Mouse (Mus musculus) heart, embryonic 16.5 days (tissue): ENCODE results near the gene Lrrn2. TPM values are rescaled to one million over a fixed set of nuclear protein-coding genes. Genes with fewer than 3 reads are reported as not detected.
"Not testable (repeated sequence)": the region's sequence is repeated elsewhere in the genome, so short reads cannot be mapped to it uniquely, and the experiment has no call there.

Experiments used
- ATAC-seq: fragments of 200-750 bp; cut with Nextera tagmentation; replicated peaks from 2 replicates; pipeline ENCODE4 v1.8.0; 2017; ENCODE audit warnings: moderate number of reproducible peaks; ENCODE audit not compliant: insufficient read depth, low FRiP score; ENCODE audit errors: extremely low read depth
- H3K27ac ChIP-seq: fragments of 300-500 bp; sonication (generic); 2 replicates; pipeline ENCODE4 v1.5.1; 2014; ENCODE audit warnings: mild to moderate bottlenecking, low read length, control low read depth, moderate library complexity
- H3K27me3 ChIP-seq: fragments of 300-500 bp; sonication (generic); 2 replicates; pipeline ENCODE4 v1.6.1; 2014; ENCODE audit warnings: low read length, mixed read lengths; ENCODE audit not compliant: control insufficient read depth, insufficient read depth
- H3K36me3 ChIP-seq: fragments of 300-500 bp; sonication (generic); 2 replicates; pipeline ENCODE4 v1.6.1; 2014; ENCODE audit not compliant: control insufficient read depth, insufficient read depth
- H3K4me1 ChIP-seq: fragments of 300-500 bp; sonication (generic); 2 replicates; pipeline ENCODE4 v1.6.1; 2014; ENCODE audit warnings: low read length, mixed read lengths; ENCODE audit not compliant: control insufficient read depth, insufficient read depth
- H3K4me2 ChIP-seq: fragments of 300-500 bp; sonication (generic); 2 replicates; pipeline ENCODE4 v1.6.1; 2014; ENCODE audit warnings: low read depth, mild to moderate bottlenecking, control low read depth, low read length
- H3K4me3 ChIP-seq: fragments of 300-500 bp; sonication (generic); 2 replicates; pipeline ENCODE4 v1.5.1; 2014; ENCODE audit warnings: mild to moderate bottlenecking, control low read depth, low read length
- H3K9ac ChIP-seq: fragments of 300-500 bp; sonication (generic); 2 replicates; pipeline ENCODE4 v1.6.1; 2014; ENCODE audit warnings: low read length, control low read depth
- H3K9me3 ChIP-seq: fragments of 300-500 bp; sonication (generic); replicated peaks from 2 replicates; pipeline ENCODE4 v1.6.1; 2016; ENCODE audit warnings: low read length; ENCODE audit not compliant: control insufficient read depth
- WGBS: fragments of 180-500 bp; shearing (Covaris S2); extraction: QIAGEN DNeasy Blood & Tissue Kit; methylation state at CpG from one replicate; pipeline ENCODE4 v1.1.7; 2014; 5-methylcytosine and 5-hydroxymethylcytosine counted together
- microRNA-seq: library from miRNA; unstranded; fragments of <30 nt; microRNA quantifications from one replicate; pipeline ENCODE4, GENCODE M21; 2017
- polyA plus RNA-seq: library from polyadenylated mRNA; unstranded; fragments of >200 nt; fragmentation: Nextera tagmentation; extraction: Ambion mirVana; gene quantifications from 2 replicates; pipeline ENCODE4 v1.2.1, GENCODE M21; 2015

Lrrn2 gene
- polyA plus RNA-seq, 1 experiment from 2014 or later: 8.4 TPM

DNA sequence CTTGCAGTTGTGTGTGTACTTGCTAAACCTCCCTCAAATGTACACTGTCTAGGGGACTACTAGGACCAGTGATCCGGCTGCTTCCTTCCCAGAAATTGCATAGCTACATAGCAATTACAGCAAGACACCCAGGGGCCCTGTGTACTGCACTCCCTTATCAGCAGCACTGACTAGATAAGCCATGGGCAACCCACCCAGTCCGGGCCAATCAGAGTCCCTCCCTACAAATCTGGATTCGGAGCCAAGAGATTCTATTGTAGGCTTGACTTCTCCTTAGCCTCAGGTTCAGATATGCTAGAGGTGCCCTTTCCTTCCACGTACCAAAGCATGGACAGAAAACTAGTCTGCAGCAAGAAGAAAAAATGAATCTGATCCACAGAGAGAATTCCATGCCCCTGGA is 84.6 kb downstream of the Lrrn2 start:
- ATAC-seq: no peak
- no peak overlapping the region for H3K27ac ChIP-seq
- 33% methylated on average over 4 of the region's 4 CpGs for WGBS
- H3K4me1 ChIP-seq: peaks cover 3% of the 10 kb centered on the region
- H3K36me3 ChIP-seq: no peaks in the 10 kb centered on the region
- H3K27me3 ChIP-seq: no peaks in the 10 kb centered on the region
- H3K4me2 ChIP-seq: no peak overlapping the region
- H3K4me3 ChIP-seq: no peak overlapping the region
- no peak overlapping the region for H3K9ac ChIP-seq
- 0 out of 2 replicates have a peak, but pooled peaks cover 2% of the 10 kb centered on the region for H3K9me3 ChIP-seq

DNA sequence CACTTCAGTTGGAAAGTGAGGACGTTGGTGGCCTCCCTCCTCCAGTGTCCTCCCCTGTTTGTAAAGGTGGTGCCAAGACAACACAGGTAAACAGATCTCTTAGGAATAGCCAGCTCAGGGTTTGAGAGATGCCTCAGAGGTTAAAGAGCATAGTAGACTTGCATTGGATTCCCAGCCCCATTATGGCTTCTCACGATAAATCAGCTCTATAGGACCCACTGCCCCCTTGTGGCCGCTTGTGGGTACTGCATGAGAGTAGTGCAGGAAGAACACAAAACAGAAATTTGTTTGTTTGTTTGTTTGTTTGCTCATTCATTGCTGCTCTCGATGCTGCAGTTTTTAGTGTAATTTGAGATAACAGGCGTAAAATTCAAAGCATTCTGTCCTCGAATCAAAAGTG is 88.6 kb downstream of the Lrrn2 start:
- ATAC-seq: no peak
- WGBS: 31% methylated on average over 6 of the region's 6 CpGs
- no peak overlapping the region for H3K27ac ChIP-seq

DNA sequence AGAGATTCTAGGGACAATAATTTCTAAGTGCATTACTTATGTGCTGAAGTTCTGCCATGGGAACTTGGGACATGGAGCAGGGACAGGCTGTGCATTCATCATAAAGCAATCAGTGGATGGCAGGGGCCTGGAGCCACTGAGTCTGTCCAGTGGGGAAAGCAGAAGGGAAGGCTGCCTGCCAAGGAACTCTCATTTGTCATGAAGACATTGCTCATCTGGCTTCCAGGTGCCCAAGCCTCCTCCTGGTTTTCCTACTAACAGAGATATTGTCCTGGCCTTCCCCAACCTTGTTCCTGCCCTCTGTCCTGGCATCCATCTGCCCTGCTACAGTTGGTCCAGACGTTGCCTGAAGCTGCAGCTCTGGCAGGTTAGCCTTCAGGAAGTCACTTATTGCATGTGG is 97.3 kb downstream of the Lrrn2 start:
- no peaks in the 10 kb centered on the region for H3K9me3 ChIP-seq
- no peak overlapping the region for H3K27ac ChIP-seq
- ATAC-seq: no peak

More for the DNA sequence above, 88.6 kb downstream of the Lrrn2 start:
- H3K4me3 ChIP-seq: no peak overlapping the region
- 0 out of 2 replicates have a peak, but pooled peaks cover 4% of the 10 kb centered on the region for H3K9me3 ChIP-seq
- H3K9ac ChIP-seq: no peak overlapping the region
- H3K27me3 ChIP-seq: no peaks in the 10 kb centered on the region
- H3K4me1 ChIP-seq: peaks cover 3% of the 10 kb centered on the region
- H3K36me3 ChIP-seq: no peaks in the 10 kb centered on the region
- no peak overlapping the region for H3K4me2 ChIP-seq

DNA sequence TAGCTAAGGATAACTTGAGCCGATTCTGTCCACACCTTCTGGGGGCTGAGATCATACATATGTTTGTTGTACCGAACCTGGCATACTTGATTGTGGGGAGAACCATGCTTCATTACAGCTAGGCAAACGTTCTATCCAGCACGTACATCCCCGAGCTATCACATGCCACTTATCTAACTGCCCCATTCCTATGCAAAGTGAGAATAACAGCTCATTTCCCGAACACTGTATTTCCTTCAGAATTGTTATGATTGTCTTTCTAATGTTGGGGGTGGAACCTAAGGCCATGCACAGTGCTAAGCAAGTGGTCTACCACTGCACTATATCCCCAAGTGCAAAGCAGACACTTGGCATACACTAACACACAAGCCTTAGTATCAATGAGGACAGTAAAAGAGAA is 101.2 kb downstream of the Lrrn2 start:
- WGBS: 84% methylated on average over 6 of the region's 6 CpGs
- H3K4me2 ChIP-seq: no peak overlapping the region
- H3K9ac ChIP-seq: no peak overlapping the region
- no peaks in the 10 kb centered on the region for H3K4me1 ChIP-seq
- H3K27ac ChIP-seq: no peak overlapping the region
- H3K9me3 ChIP-seq: no peaks in the 10 kb centered on the region
- no peaks in the 10 kb centered on the region for H3K27me3 ChIP-seq
- no peak overlapping the region for H3K4me3 ChIP-seq
- H3K36me3 ChIP-seq: peaks cover 21% of the 10 kb centered on the region
- ATAC-seq: no peak

More for the DNA sequence above, 97.3 kb downstream of the Lrrn2 start:
- Histone ChIP-seq H3K4me1 (no peaks in the 10 kb centered on the region), H3K9ac (no peak overlapping the region), H3K27me3 (no peaks in the 10 kb centered on the region), H3K36me3 (peaks cover 5% of the 10 kb centered on the region; the same call in 1 of the 2 replicates), H3K4me3 (no peak overlapping the region), H3K4me2 (no peak overlapping the region)
- WGBS: 52% methylated on average over 1 of the region's 1 CpGs

DNA sequence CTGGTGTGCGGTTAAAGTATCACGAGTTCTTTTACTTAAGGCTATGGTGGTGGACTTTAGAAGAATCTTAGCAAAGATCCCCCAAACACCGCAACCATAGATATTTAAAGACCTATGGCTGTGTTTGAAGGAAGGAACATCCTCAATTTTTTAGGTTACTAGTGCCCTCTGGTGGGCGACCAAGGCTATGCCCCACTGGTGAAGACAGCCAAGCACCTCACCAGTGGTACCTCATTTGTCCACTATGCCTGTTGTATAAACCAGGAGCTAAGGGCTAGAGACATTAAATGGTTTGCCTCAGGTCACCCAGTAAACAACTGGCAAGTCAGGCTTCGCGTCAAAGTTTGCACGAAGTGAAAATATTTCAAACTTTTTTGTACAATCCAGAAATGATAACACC is 102.7 kb downstream of the Lrrn2 start:
- Histone ChIP-seq H3K27me3 (no peaks in the 10 kb centered on the region), H3K36me3 (peaks cover 21% of the 10 kb centered on the region), H3K4me3 (no peak overlapping the region), H3K9ac (no peak overlapping the region), H3K4me1 (0 out of 2 replicates have a peak, but pooled peaks cover 2% of the 10 kb centered on the region), H3K9me3 (no peaks in the 10 kb centered on the region), H3K27ac (no peak overlapping the region), H3K4me2 (no peak overlapping the region)
- WGBS: 60% methylated on average over 7 of the region's 7 CpGs
- ATAC-seq: no peak

DNA sequence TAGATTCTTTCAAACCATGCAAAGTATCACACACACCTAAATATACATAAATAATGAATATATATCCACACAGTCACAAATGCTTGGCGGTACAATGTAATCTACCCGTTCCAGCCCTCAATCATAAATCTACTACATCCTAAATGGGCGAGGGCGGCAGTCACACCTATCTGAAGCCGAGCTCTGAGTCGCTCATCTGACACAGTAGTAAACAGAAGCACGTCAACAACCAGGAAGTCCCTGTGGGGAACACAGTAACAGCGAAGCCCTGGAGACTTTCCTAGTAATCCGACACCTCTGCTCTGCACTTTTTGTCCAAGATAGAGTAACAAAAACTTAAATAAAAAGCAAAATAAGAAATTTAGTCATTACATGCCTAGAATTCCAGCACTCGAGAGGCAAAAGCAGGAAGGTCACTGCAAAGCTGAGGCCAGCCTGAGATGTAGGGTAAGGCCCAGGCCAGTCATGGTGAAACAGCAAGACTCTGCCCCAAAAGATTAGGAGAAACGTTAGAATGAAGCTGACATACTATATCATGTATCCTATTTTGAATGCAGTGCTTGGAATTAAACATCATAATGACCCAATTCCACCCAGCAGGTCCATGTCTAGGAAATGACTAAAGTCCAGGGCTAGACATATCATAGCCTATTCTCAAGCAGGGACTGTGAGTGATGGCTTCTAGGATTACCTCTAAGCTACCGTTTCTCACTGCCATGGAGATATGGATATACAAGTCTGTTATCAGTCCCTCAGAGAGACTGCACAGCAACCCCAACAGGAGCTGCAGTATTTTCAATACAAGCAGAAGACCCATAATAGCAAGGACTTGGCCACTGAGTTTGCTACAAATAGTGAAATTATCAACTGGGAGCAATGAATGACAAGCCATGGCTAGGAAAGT is 108.7 kb downstream of the Lrrn2 start:
- not testable (repeated sequence) for H3K27ac ChIP-seq, ATAC-seq, H3K4me2 ChIP-seq, H3K4me1 ChIP-seq, H3K4me3 ChIP-seq, H3K9ac ChIP-seq, H3K9me3 ChIP-seq, H3K27me3 ChIP-seq
- 70% methylated on average over 12 of the region's 12 CpGs for WGBS
- peaks cover 41% of the 10 kb centered on the region for H3K36me3 ChIP-seq

Small RNA genes lying within 50 kb of the gene (microRNA-seq; reads per million reads assigned to microRNA genes)
- not detected for gene Gm44300

Other genes with a start within 250 kb of the Lrrn2 start
- 0.32 and 0.38 TPM in 2 replicates for gene Nfasc, start 138.5 kb upstream of the Lrrn2 start, polyA plus RNA-seq
- gene Mdm4, start 150.3 kb downstream of the Lrrn2 start, polyA plus RNA-seq: 20.7 and 25.6 TPM in 2 replicates
- 9.5 and 10.1 TPM in 2 replicates for gene Pik3c2b, start 165.4 kb downstream of the Lrrn2 start, polyA plus RNA-seq